Comparison of ENCODE assay signal across 8 mouse cellular contexts in genomic region chr14:17967117-17967726, GRCm38 (mm10).
DNase-seq lines count a peak whose midpoint lies in the region.

No protein-coding gene starts in this region.

- intact Hi-C loops in heart, postnatal 10 days (cut with DNase I) = loop anchor here (2.0 kb wide), 2 partner anchors 308 to 564 kb away; no protein-coding TSS in a partner anchor

- peak; percentile 50 for DNase-seq in ES-CJ7 (ENCODE audit: low read depth, low spot score)
- DNase-seq in adrenal gland, postnatal 14 days = peak; percentile 57
- peak; percentile 54 for DNase-seq in embryo, embryonic 9.5 days (ENCODE audit: extremely low spot score)
- DNase-seq in heart, postnatal 10 days = peak; percentile 41 to 67
- peak; percentile 62 for DNase-seq in kidney, postnatal 14 days
- peak; percentile 56 for DNase-seq in lung, postnatal 10 days
- peak; percentile 81 for DNase-seq in retina, embryonic 14.5 days (ENCODE audit: low spot score)
- DNase-seq in natural killer cell, adult 2 months (ENCODE audit: low spot score in 2 of 2) = no peak

Comparison
In these comparisons a context has a peak if more than half of its experiments do, and no peak if none do; other contexts are left out.
1. DNase-seq: peak in ES-CJ7 (single experiment), adrenal gland, postnatal 14 days (single experiment), embryo, embryonic 9.5 days (single experiment), heart, postnatal 10 days (2 of 2), kidney, postnatal 14 days (single experiment), lung, postnatal 10 days (single experiment) and retina, embryonic 14.5 days (single experiment); none in natural killer cell, adult 2 months (0 of 2).